Mouse (Mus musculus): ENCODE measurements around the gene Itm2b. TPM values are rescaled to one million over a fixed set of nuclear protein-coding genes. Genes with fewer than 3 reads are reported as not detected.

Gene Itm2b
- 834 and 975 TPM in 2 replicates for total RNA-seq (2014; fragmentation: Nextera tagmentation)
- 1,023 and 1,048 TPM in 2 replicates for total RNA-seq (2017)

GRCm38 (mm10) chr14:73384913-73385719 lies at the start of gene Itm2b:
Gene Itm2b (minus strand): TSS chr14:73385289.
- peak; percentile 57 for ATAC-seq (replicated peaks; ENCODE audit: poor library complexity, severe bottlenecking)

- peak; percentile 95 for ATAC-seq (replicated peaks; ENCODE audit: poor library complexity, severe bottlenecking)
These were observed 48.4 kb upstream of the Itm2b start for GRCm38 (mm10) chr14:73433487-73433886.

GRCm38 (mm10) chr14:73430571-73430970 lies 45.5 kb upstream of the Itm2b start:
- ATAC-seq (replicated peaks; ENCODE audit: poor library complexity, severe bottlenecking), result no peak

- ATAC-seq (replicated peaks; ENCODE audit: poor library complexity, severe bottlenecking), result no peak
These were observed 40.5 kb upstream of the Itm2b start for GRCm38 (mm10) chr14:73425571-73426041.

- ATAC-seq (replicated peaks; ENCODE audit: poor library complexity, severe bottlenecking), result no peak
These were observed 39.9 kb upstream of the Itm2b start for GRCm38 (mm10) chr14:73424961-73425360.

- no peak for ATAC-seq (replicated peaks; ENCODE audit: poor library complexity, severe bottlenecking)
These were observed 38.5 kb upstream of the Itm2b start for GRCm38 (mm10) chr14:73423542-73423941.

GRCm38 (mm10) chr14:73422621-73423020 lies 37.5 kb upstream of the Itm2b start:
- ATAC-seq (replicated peaks; ENCODE audit: poor library complexity, severe bottlenecking), result no peak

- no peak for ATAC-seq (replicated peaks; ENCODE audit: poor library complexity, severe bottlenecking)
These were observed 36.5 kb upstream of the Itm2b start for GRCm38 (mm10) chr14:73421580-73421979.

GRCm38 (mm10) chr14:73420138-73420745 lies 35.2 kb upstream of the Itm2b start:
- no peak for ATAC-seq (replicated peaks; ENCODE audit: poor library complexity, severe bottlenecking)

- no peak for ATAC-seq (replicated peaks; ENCODE audit: poor library complexity, severe bottlenecking)
These were observed 31.4 kb upstream of the Itm2b start for GRCm38 (mm10) chr14:73416511-73416910.

GRCm38 (mm10) chr14:73415376-73416035 lies 30.4 kb upstream of the Itm2b start:
- ATAC-seq (replicated peaks; ENCODE audit: poor library complexity, severe bottlenecking), result no peak

- ATAC-seq (replicated peaks; ENCODE audit: poor library complexity, severe bottlenecking), result no peak
These were observed 26.6 kb upstream of the Itm2b start for GRCm38 (mm10) chr14:73411729-73412128.

- peak; percentile 89 for ATAC-seq (replicated peaks; ENCODE audit: poor library complexity, severe bottlenecking)
These were observed 25.0 kb upstream of the Itm2b start for GRCm38 (mm10) chr14:73410083-73410482.

GRCm38 (mm10) chr14:73408223-73408845 lies 23.2 kb upstream of the Itm2b start:
- ATAC-seq (replicated peaks; ENCODE audit: poor library complexity, severe bottlenecking), result peak; percentile 49

GRCm38 (mm10) chr14:73404016-73404415 lies 18.9 kb upstream of the Itm2b start:
- no peak for ATAC-seq (replicated peaks; ENCODE audit: poor library complexity, severe bottlenecking)

- ATAC-seq (replicated peaks; ENCODE audit: poor library complexity, severe bottlenecking), result peak; percentile 40
These were observed 18.3 kb upstream of the Itm2b start for GRCm38 (mm10) chr14:73403351-73403750.

GRCm38 (mm10) chr14:73402296-73403035 lies 17.4 kb upstream of the Itm2b start:
- no peak for ATAC-seq (replicated peaks; ENCODE audit: poor library complexity, severe bottlenecking)

GRCm38 (mm10) chr14:73401408-73401807 lies 16.3 kb upstream of the Itm2b start:
- peak; percentile 45 for ATAC-seq (replicated peaks; ENCODE audit: poor library complexity, severe bottlenecking)

GRCm38 (mm10) chr14:73399866-73400618 lies 15.0 kb upstream of the Itm2b start:
- no peak for ATAC-seq (replicated peaks; ENCODE audit: poor library complexity, severe bottlenecking)
